ENCODE assay signal across 35 mouse cellular contexts in genomic region chr6:130287984-130288649, GRCm38 (mm10). TPM values are rescaled to one million over a fixed set of nuclear protein-coding genes. Genes with fewer than 3 reads are reported as not detected.
DNase-seq lines count a peak whose midpoint lies in the region; ATAC-seq and TF ChIP-seq lines count a peak whose summit lies in the region.
"Had no signal": no experiment of that assay in that cellular context is flagged by ENCODE, and none has a peak within 500 bp of the region (broad histone marks: within the 10 kb centered on the region; RNA-seq: fewer than 3 reads in every experiment).

No protein-coding gene starts in this region.

- peaks cover 8% of the 10 kb centered on the region; the same call in 1 of the 2 replicates for H3K9me3 ChIP-seq in embryonic facial prominence, embryonic 10.5 days
- H3K9me3 ChIP-seq: forebrain, embryonic 10.5 days; heart, embryonic 10.5 days had no signal

- peak overlapping the region; percentile 40; the same call in 1 of the 2 replicates for H3K27ac ChIP-seq in bone marrow macrophage, adult 2 months (ENCODE audit: insufficient read depth, low read depth, low read length)
- H3K27ac ChIP-seq in macrophage = 0 out of 2 replicates have a peak overlapping the region, but pooled peaks have one; percentile 5
- no peak overlapping the region for H3K27ac ChIP-seq in embryonic facial prominence, embryonic 10.5 days (replicated peaks)
- H3K27ac ChIP-seq: embryonic facial prominence, embryonic 13.5 days; forebrain, embryonic 10.5 days; forebrain, embryonic 13.5 days; gastrocnemius, adult 2 months; heart, adult 2 months; heart, embryonic 10.5 days; hindbrain, embryonic 14.5 days; hindbrain, postnatal 0 days had no signal

- no peak overlapping the region for H3K4me3 ChIP-seq in bone marrow macrophage, adult 2 months (ENCODE audit: insufficient read depth, low read length)
- H3K4me3 ChIP-seq in macrophage (ENCODE audit: inconsistent target) = no peak overlapping the region
- no peak overlapping the region for H3K4me3 ChIP-seq in embryonic facial prominence, embryonic 10.5 days
- H3K4me3 ChIP-seq: embryonic facial prominence, embryonic 13.5 days; erythroblast, embryonic 14.5 days; forebrain, embryonic 10.5 days; forebrain, embryonic 13.5 days; gastrocnemius, adult 2 months; heart, adult 2 months; heart, embryonic 10.5 days had no signal

- no peaks in the 10 kb centered on the region for H3K79me2 ChIP-seq in macrophage (ENCODE audit: inconsistent target)

- no peaks in the 10 kb centered on the region for H3K36me3 ChIP-seq in macrophage (ENCODE audit: inconsistent target)
- H3K36me3 ChIP-seq in embryonic facial prominence, embryonic 10.5 days (replicated peaks) = no peaks in the 10 kb centered on the region
- H3K36me3 ChIP-seq: embryonic facial prominence, embryonic 13.5 days; forebrain, embryonic 10.5 days; heart, embryonic 10.5 days had no signal

- peaks cover 4% of the 10 kb centered on the region for H3K4me1 ChIP-seq in bone marrow macrophage, adult 2 months (ENCODE audit: control insufficient read depth, insufficient read depth, low read length)
- no peaks in the 10 kb centered on the region for H3K4me1 ChIP-seq in embryonic facial prominence, embryonic 10.5 days
- H3K4me1 ChIP-seq: embryonic facial prominence, embryonic 13.5 days; forebrain, embryonic 10.5 days; forebrain, embryonic 13.5 days; heart, embryonic 10.5 days had no signal

- no peaks in the 10 kb centered on the region for H3K27me3 ChIP-seq in embryonic facial prominence, embryonic 10.5 days (replicated peaks; ENCODE audit: low read depth, poor library complexity, severe bottlenecking)
- H3K27me3 ChIP-seq: embryonic facial prominence, embryonic 13.5 days; forebrain, embryonic 13.5 days had no signal

- no peak for ATAC-seq in frontal cortex, adult (ENCODE audit: low TSS enrichment)
- ATAC-seq: CD4-positive, CD25-positive, alpha-beta regulatory T cell, adult 4 months; forebrain, embryonic 13.5 days; hindbrain, postnatal 0 days; inflammation-experienced regulatory T-cells, adult 6 months; intestine, embryonic 16.5 days had no signal

- no peak for TF ChIP-seq POLR2A in bone marrow macrophage, adult 2 months (IDR thresholded peaks at IDR 0.05; ENCODE audit: borderline replicate concordance, low read depth, low read length)

- TF ChIP-seq CTCF in bone marrow macrophage, adult 2 months (IDR thresholded peaks at IDR 0.05; ENCODE audit: low read depth, low read length) = no peak

- DNase-seq in gonadal fat pad, adult 2 months (ENCODE audit: low read depth) = peak; percentile 2
- peak; percentile 4 for DNase-seq in naive thymus-derived CD4-positive, alpha-beta T cell, adult 2 months (ENCODE audit: low read depth)
- no peak for DNase-seq in embryonic facial prominence, embryonic 10.5 days (ENCODE audit: low spot score)
- no peak for DNase-seq in layer of hippocampus, postnatal 25 days (ENCODE audit: extremely low spot score in 1 of 2, low spot score in 1 of 2)
- DNase-seq: adrenal gland, adult 2 months; adrenal gland, postnatal 14 days; cerebellum, adult 11-12 months; cerebellum, adult 8-10 months; cerebellum, postnatal 10 days; gastrocnemius, adult 2 months; gastrocnemius, postnatal 14 days; heart, adult 2 months; heart, postnatal 36 days; kidney, adult 18-20 months had no signal

RNA-seq across cellular contexts. Expression of gene Klra10, which starts 6.4 kb away (rescaled TPM):
- not detected in 2 replicates for polyA plus RNA-seq in bone marrow macrophage, adult 2 months (2012; ENCODE audit: insufficient read depth, insufficient read length, missing spikeins)
- not detected in 2 replicates for polyA plus RNA-seq in gonadal fat pad, adult 2 months (2012; rRNA removed)
- total RNA-seq in macrophage (2018; cell fraction: chromatin; rRNA removed) = not detected
- total RNA-seq in macrophage (2018; cell fraction: cytosol; rRNA removed) = not detected
- total RNA-seq in macrophage (2018; cell fraction: nucleus; rRNA removed) = not detected
- not detected in 3 replicates for polyA plus RNA-seq in macrophage (2018)
- not detected in 2 replicates for polyA plus RNA-seq in embryonic facial prominence, embryonic 10.5 days (2016; fragmentation: Nextera tagmentation; extraction: Ambion mirVana)
- not detected for total RNA-seq in layer of hippocampus, postnatal 25 days (2021)
- total RNA-seq: adrenal gland, adult 2 months; adrenal gland, postnatal 14 days; adrenal gland, postnatal 4 days; gastrocnemius, adult 2 months; gastrocnemius, postnatal 14 days; gastrocnemius, postnatal 4 days; hindbrain, postnatal 0 days; MEL had no signal
- polyA plus RNA-seq: adrenal gland, adult 2 months; brain, embryonic 14.5 days; C2C12; CD4-positive, CD25-positive, alpha-beta regulatory T cell, adult 4 months; embryonic facial prominence, embryonic 13.5 days; erythroblast, embryonic 14.5 days; forebrain, embryonic 10.5 days; forebrain, embryonic 13.5 days; heart, adult 2 months; heart, embryonic 10.5 days; heart, embryonic 14.5 days; heart, postnatal 0 days; hindbrain, embryonic 11.5 days; hindbrain, embryonic 14.5 days; hindbrain, postnatal 0 days; inflammation-experienced regulatory T-cells, adult 6 months; intestine, embryonic 16.5 days had no signal

RNA-seq across cellular contexts. Expression of gene Klra3, which starts 49.3 kb away (rescaled TPM):
- 0.56 and 2.7 TPM in 2 replicates for polyA plus RNA-seq in bone marrow macrophage, adult 2 months (2012; ENCODE audit: insufficient read depth, insufficient read length, missing spikeins)
- not detected in 2 replicates for polyA plus RNA-seq in gonadal fat pad, adult 2 months (2012; rRNA removed)
- 1 to 10 TPM in 20 of 26 experiments, under 1 TPM in 4, not detected in 2; 0.83 to 3.7 (median 2.1) TPM for total RNA-seq in macrophage (2018; cell fraction: chromatin; rRNA removed)
- total RNA-seq in macrophage (2018; cell fraction: cytosol; rRNA removed) = 10 to 100 TPM in 5 of 26 experiments, 1 to 10 TPM in 21; 5.4 to 15.6 (median 8.1) TPM
- 10 to 100 TPM in 2 of 26 experiments, 1 to 10 TPM in 24; 2.4 to 14.6 (median 5.6) TPM for total RNA-seq in macrophage (2018; cell fraction: nucleus; rRNA removed)
- polyA plus RNA-seq in macrophage (2018) = 2.7 to 16.0 TPM (median 10.2 TPM) in 3 replicates
- not detected in 2 replicates for polyA plus RNA-seq in embryonic facial prominence, embryonic 10.5 days (2016; fragmentation: Nextera tagmentation; extraction: Ambion mirVana)
- not detected for total RNA-seq in layer of hippocampus, postnatal 25 days (2021)
- total RNA-seq: adrenal gland, adult 2 months; adrenal gland, postnatal 14 days; adrenal gland, postnatal 4 days; gastrocnemius, adult 2 months; gastrocnemius, postnatal 14 days; gastrocnemius, postnatal 4 days; heart, adult 2 months; heart, postnatal 36 days; hindbrain, postnatal 0 days had no signal
- polyA plus RNA-seq: adrenal gland, adult 2 months; brain, embryonic 14.5 days; C2C12; CD4-positive, CD25-positive, alpha-beta regulatory T cell, adult 4 months; embryonic facial prominence, embryonic 13.5 days; erythroblast, embryonic 14.5 days; forebrain, embryonic 10.5 days; forebrain, embryonic 13.5 days; heart, adult 2 months; heart, embryonic 10.5 days; heart, embryonic 14.5 days; heart, postnatal 0 days; hindbrain, embryonic 11.5 days; hindbrain, embryonic 14.5 days; hindbrain, postnatal 0 days; intestine, embryonic 16.5 days had no signal

RNA-seq across cellular contexts. Expression of gene Klra7, which starts 55.0 kb away (rescaled TPM):
- polyA plus RNA-seq in bone marrow macrophage, adult 2 months (2012; ENCODE audit: insufficient read depth, insufficient read length, missing spikeins) = not detected in 2 replicates
- not detected in 2 replicates for polyA plus RNA-seq in gonadal fat pad, adult 2 months (2012; rRNA removed)
- total RNA-seq in macrophage (2018; cell fraction: chromatin; rRNA removed) = not detected
- not detected for total RNA-seq in macrophage (2018; cell fraction: cytosol; rRNA removed)
- total RNA-seq in macrophage (2018; cell fraction: nucleus; rRNA removed) = not detected
- not detected in 3 replicates for polyA plus RNA-seq in macrophage (2018)
- polyA plus RNA-seq in embryonic facial prominence, embryonic 10.5 days (2016; fragmentation: Nextera tagmentation; extraction: Ambion mirVana) = not detected in 2 replicates
- not detected for total RNA-seq in layer of hippocampus, postnatal 25 days (2021)
- total RNA-seq: adrenal gland, adult 2 months; adrenal gland, postnatal 14 days; adrenal gland, postnatal 4 days; gastrocnemius, adult 2 months; gastrocnemius, postnatal 14 days; gastrocnemius, postnatal 4 days; heart, postnatal 36 days; hindbrain, postnatal 0 days; MEL had no signal
- polyA plus RNA-seq: adrenal gland, adult 2 months; brain, embryonic 14.5 days; C2C12; embryonic facial prominence, embryonic 13.5 days; erythroblast, embryonic 14.5 days; forebrain, embryonic 10.5 days; forebrain, embryonic 13.5 days; heart, adult 2 months; heart, embryonic 10.5 days; heart, embryonic 14.5 days; heart, postnatal 0 days; hindbrain, embryonic 11.5 days; hindbrain, embryonic 14.5 days; hindbrain, postnatal 0 days; inflammation-experienced regulatory T-cells, adult 6 months; intestine, embryonic 16.5 days had no signal

Comparison
In these comparisons a context has a peak if more than half of its experiments do, and no peak if none do; other contexts are left out.
1. DNase-seq: peak in gonadal fat pad, adult 2 months (single experiment) and naive thymus-derived CD4-positive, alpha-beta T cell, adult 2 months (single experiment); none in embryonic facial prominence, embryonic 10.5 days (single experiment) and layer of hippocampus, postnatal 25 days (0 of 2).